Mouse (Mus musculus): ENCODE measurements around the gene Ubxn11.

GRCm38 (mm10) chr4:134068793-134069580, 33.4 kb upstream of the Ubxn11 start:
- TF ChIP-seq POLR2A (IDR thresholded peaks at IDR 0.05; ENCODE audit: insufficient read depth, low read depth, low read length), result no peak
- no peak for TF ChIP-seq EP300 (IDR thresholded peaks at IDR 0.05; ENCODE audit: insufficient read depth, low read depth, low read length)
- TF ChIP-seq CTCF (IDR thresholded peaks at IDR 0.05), result no peak
